Mouse (Mus musculus) naive thymus-derived CD4-positive, alpha-beta T cell, adult 2 months (primary cell): Measurements from ENCODE around the gene Mesp2.

Experiments
- DNase-seq: peaks from one replicate; pipeline ENCODE4 v3.0.0-alpha.2; 2011; ENCODE audit warnings: low read depth

Gene Mesp2

DNA sequence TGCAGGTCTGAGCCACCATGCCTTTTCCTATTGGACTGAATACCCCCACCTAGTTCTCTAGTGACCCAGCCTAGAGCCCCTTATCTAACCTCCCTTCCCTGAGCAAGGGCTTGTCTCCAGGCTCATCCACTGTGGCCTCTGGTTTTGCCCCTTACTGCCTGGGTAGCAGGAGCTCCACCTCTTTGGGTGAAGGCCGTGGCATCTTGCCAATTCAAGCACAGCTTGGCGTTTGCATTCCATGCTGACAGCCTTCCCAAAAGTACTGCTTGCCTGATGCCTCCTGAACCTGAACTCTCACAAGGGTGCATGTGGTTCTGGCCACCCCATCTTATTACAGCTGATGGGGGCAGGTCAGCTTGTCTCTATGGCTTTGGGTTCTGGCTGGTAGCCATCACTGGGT, 6.6 kb upstream of the Mesp2 start:
- no peak for DNase-seq

DNA sequence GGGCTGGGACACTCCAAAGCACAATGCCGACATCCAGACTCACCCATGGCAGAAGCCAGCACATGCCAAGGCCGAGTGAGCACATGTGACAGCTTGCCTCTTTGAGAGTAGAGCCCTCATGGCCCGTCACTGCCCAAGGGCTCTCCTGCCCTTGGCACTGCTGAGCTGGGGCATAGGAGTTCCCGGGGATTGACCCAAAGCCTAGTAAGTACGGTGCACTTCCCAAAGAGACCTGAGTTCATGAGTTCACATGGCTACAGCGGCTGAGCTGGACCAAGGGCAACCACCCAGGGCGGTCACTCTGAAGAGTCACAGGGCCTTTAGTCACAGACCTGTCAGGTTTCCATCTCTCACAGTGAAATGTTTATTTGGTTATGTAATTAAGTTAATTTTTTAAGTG, 2.0 kb upstream of the Mesp2 start:
- no peak for DNase-seq

DNA sequence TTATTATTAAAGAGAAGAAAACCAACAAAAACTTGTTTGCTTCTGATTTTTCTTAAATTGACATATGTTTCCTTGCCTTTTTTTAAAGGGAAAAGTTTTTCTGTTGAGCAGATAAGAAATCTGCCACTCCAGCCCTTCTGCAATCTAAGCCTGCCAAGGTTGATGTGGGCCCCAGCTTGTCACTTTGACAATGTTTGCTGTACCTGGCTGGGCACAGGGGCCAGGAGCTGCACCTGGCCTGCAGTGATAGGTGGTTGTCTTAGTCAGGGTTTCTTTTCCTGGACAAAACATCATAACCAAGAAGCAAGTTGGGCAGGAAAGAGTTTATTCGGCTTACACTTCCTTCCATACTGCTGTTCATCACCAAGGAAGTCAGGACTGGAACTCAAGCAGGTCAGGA, 2.9 kb downstream of the Mesp2 start:
- DNase-seq: no peak

DNA sequence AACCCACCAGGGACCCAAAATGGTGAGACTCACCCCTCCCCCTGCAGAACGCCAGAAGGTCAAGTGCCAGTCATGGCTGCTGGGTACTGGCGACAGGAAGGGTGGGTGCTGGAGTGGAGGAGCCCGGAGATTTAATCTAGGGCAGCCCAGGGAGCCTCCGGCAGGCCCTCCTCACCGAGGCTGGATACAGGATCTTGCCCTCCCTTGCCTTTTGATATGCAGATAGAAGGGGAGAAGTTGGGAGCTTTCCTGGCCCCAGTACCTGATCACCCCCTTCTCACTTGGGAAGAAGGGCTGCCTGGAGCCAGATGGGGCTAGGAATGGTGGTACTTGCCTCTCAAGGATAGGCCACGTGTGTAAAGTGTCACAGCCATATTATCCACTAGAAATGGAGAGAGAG, 7.8 kb downstream of the Mesp2 start:
- no peak for DNase-seq

DNA sequence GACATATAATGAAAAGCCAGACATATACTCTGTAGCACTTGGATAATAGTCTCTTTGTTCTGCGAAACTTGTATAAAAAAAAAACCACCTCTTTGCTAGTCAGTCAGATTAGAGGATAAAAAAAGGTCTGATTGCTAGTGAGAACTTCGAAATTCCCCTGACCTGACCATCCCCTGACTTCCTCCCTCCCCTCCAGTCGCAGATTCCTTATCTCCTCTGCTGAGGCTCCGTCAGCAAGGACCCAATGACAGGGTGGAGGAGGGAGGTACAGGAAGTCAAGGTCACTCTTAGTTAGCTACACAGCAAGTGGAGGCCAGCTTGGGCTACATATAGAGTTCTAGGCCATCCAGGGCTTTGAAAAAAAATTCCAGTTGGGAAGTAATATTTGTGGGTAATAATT, 9.0 kb downstream of the Mesp2 start:
- no peak for DNase-seq

DNA sequence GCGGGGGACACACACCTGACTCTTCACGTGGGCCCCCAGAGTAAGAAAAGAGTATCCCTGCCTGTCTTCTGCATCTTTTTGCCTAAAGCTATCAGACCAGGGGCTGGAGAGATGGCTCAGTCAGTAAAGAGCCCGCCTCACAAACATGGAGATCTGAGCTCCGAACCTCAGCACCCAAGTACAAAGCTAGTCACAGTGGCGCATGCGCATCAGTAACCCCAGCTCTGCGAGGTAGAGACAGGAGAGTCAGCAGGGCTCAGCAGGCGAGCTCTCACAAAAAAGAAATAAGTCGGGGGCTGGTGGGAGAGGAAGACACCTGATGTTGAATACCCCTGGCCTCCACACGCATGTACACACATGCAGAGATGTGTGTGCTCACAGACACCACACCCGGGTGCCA, 9.5 kb downstream of the Mesp2 start:
- DNase-seq: no peak

DNA sequence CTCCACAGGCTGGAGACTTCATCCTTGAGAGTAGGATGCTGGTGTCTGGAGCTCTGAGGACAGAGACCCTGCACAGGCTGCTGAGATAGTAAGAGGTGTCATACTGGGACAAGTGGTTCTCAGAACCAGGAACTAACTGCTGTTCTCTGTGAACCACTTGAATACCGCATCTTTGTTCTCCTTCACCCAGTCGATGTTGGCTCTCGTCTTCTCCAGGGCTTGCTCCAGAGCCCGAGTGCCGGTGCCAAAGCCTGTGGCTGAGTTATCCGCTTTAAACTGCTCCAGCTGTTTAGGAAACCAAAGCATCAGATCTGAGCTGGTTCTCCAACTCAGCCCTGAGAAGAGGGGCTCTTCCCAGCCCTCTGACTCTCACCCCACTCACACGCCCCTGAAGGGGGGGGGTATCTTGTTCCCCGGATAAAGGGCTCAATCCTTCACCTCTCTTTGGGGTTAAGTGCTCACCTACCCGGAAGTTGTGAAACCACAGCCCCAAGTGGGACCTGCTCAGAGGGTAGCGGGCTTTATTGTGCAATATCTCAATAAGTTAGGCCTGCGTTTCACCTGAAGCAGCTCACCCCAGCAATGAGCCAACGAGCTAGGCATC, 11.7 kb downstream of the Mesp2 start:
- no peak for DNase-seq

DNA sequence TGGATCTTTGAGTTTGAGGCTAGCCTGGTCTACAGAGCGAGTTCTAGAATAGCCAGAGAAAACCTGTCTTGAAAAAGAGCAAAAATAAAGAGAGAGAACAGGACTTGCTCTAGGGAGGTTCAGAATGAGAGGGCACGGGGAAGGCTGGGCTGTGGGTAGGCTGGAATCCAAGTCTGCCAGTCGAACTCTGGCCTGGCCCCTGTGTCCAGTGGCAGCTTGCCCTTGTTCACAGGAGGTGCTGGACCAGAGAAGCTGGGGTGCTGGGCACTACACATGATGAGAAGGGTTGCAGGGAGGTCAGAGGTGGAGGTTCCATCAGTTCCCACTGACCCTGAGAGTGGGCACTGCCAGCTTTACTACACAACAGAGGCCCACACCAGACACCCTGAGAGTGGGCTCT, 17.8 kb downstream of the Mesp2 start:
- DNase-seq: no peak

DNA sequence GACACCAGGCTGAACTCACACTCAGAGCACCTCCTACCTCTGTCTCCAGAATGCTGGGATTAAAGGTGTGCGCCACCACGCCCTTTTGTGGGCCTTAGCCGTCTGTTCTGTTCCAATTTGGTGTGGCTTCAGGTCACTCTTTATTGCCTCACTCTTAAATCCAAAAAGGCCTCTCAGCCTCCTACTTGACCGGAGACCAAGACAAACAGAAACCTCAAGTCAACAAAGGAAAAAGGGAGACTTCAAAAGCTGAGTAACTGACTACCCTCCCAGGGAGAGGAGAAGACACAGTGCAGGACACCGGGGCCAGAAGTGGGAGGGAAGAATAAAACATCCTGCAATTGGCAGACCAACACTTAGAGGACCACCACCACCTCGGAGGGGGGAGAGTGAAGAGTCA, 20.6 kb downstream of the Mesp2 start:
- no peak for DNase-seq

DNA sequence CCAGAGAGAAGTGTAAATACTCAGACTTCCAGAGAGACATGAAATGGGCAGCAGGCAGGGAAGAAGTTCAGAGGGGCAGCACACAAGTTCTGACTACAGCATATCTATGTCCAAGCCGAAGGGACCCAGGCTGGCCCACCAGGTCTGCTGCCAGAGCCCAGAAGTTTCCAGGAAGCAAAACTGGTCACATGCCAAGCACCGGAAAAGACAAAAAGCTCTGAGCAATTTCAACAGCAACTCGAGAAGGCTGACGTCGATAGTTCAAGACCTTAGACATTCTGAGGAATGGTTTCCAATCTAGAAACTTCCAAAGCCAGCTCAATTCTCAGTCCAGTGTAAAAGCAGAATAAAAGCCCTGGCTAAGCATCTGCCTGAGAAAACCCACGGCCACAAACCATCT, 21.1 kb downstream of the Mesp2 start:
- DNase-seq: no peak

DNA sequence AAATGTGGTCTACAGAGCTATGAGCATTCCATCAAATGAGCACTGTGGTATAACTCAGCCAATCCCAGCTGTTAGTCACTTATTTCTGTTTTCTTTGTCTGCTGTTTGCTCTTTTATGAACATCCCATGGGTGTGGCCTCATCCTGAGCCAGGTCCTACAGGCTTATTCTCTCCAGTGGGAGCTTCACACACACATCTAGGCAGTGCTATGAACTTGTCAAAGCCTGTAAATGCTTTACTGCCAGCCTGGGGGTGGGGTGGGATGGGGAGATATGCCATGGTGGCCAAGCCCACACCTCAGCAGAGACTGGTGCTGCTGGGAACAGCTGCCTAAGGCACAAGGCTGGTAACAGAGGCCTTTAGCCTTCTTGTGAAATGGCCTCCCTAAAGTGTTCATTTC, 22.5 kb downstream of the Mesp2 start:
- DNase-seq: no peak

DNA sequence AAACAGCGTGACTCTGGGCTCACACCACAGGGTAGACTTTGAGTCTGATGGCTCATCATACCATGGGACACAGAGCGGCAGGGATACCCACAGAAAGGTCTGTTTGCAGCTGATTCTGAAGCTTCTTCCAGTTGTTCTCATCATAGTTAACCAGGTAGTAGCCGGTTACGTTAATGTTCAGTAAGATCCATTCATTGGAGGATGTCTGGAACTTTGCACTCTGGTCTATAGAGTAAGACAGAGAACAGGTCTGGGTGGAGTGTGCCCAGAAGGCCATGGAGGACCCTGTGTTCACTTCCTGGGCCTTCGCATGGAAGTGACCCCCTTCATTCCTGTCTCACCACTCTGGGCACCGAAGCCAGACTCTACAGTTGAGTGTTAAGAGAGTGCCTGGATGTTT, 24.7 kb downstream of the Mesp2 start:
- no peak for DNase-seq

DNA sequence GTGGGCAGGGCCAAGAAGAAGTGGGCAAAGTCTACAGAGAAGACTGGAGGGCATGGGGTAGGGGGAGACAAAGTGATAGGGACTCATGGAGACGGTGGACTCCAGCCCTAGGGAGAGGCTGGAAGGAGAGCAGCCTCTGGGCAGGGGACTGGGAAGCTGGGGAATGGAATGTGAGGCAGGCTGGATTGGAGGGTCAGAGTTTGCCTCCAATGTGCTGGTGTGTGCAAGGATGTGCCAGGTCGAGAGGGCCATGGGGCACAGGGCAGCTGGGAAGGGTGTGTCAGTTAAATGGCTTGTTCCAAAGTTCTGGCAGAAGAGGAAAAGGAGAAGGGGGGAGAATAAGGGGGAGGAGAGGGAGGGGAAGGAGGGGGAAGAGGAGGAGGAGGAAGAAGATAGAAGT, 26.7 kb downstream of the Mesp2 start:
- DNase-seq: no peak

DNA sequence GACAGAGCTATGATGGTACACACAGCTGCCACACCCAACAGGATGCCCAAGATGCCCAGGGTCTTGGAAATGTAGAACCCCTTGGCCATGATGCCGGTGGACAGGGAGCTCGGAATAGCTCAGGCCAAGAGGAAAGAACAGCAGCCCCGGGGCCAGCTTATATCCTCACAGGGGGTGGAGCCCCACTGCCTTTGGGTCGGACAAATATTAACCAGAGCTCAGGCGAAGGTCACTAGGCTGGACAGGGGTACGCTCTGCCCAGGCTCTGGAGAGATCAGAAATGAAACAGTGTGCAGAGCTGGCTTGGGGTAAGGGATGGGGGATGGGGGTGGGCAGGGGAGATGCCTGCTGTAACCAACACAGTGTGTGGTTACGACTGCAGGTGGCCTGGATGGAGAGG, 31.6 kb downstream of the Mesp2 start:
- DNase-seq: no peak

DNA sequence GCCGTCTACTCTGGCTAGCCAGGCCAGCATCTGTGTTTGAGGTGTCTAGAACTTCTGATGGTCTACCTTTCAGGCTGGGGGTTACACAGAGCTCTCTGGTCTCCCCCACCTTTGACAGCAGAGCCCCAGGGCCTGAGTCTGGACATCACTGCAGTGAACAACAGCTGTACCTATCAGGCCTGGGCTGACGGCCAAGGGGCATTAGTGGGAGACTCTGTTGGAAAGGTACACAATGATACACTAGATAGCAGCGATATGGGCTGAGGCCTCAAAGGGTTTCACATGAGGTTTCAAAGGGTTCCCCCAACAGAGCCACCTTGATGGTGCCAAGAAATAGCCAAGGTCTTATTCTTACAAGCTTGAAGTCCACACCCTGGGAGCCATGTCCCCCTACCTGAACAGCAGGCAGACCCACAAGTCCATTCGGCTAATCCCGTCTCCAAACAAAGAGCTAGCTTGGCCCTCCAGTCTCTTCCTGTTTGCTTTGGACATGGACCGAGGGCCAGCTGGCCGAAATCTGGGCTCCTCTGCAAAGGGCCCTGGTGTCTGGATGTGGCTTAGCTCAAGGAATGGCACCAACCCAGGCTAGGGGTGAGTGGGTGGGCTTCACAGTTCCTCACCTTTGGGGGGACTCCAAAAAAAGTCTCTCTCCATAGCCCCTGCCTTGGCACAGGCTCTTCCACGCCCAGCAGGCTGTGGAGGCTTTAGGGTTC, 33.7 kb downstream of the Mesp2 start:
- DNase-seq: no peak

DNA sequence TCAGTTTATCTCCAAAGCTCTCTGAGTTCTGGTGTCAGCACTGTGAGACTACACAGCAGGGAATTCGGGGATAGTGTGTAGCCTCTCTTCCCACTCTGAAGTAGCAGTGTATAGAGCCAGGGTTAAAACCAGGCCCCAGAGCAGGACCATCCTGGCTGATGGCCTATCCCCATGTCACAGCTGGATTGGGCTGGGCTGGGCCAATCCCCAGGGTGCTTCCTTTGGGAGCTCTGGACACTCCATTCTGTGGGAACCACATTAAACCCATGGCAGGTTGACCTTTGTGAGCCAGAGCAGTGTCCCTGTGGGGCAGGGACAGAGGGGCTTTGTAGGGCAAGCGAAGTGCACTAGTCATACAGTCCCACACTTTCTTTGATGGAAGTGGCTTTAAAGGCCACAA, 35.8 kb downstream of the Mesp2 start:
- no peak for DNase-seq

DNA sequence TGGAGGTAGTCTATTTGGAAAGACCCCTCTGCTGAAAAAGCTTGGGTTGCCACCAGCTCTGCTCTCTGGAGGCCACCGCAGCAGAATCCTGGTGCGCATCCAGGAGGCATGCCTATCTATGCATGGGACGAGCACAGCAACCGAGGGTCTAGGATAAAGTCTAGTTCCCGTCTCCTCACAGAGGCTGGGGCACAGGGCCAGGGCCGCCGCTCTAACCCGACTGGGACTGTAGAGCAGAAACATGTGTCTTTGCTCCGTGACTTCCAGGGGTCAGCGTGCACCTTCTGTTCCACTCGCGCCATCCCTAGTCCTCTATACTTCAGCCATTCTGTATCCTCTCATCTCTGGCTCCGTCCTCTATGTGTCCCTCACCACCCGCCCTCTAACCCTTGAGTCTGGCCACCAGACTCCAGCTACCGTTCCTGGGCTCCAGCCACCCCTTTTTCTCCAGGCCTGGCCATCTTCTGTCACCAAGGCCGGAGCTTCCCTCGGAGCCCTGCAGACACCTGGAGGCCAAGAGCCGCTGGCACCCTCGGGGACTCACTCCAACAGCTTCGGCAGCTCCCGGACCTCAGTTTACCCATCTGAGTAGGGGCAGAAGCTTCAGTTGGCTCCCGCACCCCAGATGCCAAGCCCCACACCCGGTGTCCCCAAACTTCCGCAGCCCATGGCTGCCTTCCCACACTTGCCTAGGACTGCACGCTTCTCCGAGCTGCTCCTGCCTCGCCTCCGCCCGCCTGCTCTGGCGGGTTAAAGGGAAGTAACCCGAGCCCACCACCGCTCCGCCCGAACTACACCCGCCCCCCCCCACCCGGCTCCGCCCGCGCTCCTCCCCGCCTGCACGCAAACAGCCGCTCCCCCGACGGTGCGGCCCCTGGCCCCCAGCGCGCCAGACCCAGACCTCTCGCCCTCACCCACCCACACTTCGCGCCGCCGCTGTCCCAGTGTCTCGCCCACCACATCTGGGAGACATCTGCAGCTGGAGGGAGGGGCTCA, 37.2 kb downstream of the Mesp2 start:
- no peak for DNase-seq

DNA sequence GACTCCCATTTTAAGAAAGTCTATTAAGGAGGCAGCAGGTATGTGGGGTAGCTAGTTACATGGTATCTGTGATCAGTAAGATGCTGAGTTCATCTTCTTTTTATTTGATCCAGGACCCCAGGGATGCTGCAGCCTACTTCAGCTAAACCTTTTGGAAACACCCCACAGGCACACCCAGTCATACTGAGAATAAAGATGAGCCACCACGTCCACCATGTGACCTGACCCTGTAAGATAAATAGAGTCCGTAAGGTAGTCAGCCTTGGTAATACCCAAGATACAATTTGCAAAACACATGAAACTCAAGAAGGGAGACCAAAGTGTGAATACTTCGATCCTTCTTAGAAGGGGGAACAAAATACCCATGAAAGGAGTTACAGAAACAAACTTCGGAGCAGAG, 45.8 kb downstream of the Mesp2 start:
- DNase-seq: no peak

DNA sequence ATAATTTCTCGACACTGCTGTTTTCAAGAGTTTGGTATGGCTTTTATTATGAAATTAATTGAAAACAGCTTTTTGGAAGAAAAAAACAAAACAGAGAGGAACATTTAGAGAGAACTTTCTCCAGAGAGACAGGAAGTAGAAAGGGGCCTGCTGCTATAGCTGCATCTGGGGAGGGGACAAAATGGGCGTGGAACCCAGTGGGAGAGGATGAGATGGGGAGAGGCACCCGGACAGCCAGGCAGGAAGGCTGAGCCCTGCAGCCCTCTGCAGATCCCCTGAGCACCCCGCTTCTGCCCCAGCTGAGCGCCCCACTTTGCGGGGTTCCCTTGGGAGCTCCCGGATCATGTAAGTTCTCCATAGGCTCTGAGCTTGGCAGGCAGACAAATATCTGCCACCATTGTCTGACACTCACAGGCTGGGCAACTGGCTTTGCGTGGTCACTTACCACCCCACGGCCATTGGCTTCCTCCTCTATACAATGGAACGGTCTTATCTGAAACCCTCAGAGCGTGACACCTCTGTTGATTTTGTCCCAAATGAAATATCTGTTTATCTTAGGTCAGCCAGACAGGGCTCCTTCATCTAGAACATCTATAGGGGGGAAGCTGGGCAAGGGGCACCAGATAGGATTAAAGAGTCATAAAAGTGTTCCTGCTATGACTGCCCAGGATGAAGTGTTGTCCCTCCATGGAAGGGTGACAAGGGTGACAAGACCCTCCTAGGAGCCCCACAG, 47.8 kb downstream of the Mesp2 start:
- no peak for DNase-seq

DNA sequence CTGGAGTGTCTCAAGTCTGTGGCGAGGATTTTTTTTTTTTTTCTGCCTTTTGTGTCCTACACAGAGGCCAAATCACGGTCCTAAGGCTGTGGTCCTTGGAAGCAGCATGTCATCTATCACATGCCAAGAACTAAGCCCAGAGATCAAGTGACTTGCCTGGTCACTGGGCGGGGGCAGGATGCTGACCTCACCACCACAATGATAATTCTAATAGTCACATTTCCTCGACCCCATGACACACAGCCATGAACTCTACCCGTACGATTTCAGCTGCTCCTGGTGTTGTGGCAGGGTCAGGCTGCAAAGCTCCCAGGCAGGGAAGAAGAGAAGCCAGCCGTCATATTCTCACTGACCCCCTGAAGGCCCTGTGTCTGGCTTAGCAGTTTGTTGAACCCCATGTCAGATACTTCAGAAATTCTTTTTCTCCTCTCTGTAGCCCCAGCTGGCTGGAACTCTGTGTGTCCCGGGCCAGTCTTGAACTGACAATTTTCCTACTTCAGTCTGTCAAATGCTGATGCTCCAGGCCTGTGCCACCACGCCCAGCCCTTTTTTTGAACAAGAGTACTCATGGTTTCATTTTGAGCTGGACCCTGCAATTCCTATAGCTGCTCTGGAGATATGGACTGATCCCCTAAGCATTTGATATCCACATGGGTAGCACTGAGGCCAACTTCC, 48.6 kb downstream of the Mesp2 start:
- no peak for DNase-seq

DNA sequence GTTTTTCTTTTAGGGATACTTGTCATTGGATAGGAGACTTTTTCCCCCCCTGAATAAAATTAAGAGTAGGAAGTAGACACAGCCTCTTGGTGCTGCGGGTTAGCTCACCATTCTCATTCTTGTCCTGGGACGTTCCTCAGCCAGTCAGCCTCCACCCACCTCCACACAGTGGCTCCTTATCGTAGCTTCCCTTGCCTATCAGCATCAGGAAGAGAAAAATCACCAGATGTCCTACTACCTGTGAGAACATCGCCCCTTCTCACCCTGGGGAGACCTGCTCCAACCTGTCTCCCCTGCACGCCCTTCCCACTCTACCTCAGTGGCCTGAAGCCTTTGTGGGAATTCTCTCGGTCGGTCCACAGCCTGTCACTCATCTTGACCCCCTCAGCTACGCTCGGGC, 50.3 kb downstream of the Mesp2 start, which contains the start of gene Anpep:
TSS of gene Anpep (minus strand) at position 249 of the 400 bp plus-strand sequence.
- DNase-seq: no peak

DNA sequence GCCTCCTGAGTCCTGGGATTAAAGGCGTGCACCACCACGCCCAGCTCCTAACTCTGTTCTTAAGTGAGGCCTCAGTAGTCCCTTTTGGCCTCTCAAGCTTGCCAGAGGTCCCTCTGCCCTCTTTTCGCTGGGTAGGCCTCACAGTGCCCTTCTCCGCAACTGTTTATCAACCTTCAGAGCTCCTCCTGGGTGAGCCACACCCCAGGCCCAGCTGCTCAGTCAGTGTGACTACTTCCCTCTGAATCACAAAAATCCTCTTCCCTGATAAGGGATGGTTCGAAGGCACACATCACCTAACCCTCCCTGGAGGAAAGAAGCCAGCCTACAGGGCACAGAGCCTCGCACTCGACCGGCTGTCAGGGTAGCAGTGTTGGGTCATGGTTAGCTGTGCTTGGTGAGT, 51.3 kb downstream of the Mesp2 start:
- no peak for DNase-seq
